Mouse (Mus musculus): ENCODE data around the gene Smim10l1.
A peak's percentile ranks its signal among the peaks of the same experiment; 100 is the strongest.

The Smim10l1 gene

DNA sequence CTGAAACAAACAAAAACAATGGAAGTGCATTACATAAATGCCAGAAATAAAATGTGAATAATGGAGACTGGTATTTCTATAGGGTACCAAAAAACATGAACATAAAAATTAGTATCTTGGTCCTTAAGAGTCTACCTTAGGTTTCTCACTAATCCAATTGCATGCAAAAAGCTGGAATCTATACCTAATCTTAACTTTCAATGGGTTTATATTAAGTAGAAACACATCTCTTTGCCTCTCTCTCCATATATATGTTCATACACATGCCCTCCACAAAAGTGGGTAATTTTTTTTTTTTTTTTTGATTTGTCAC is at the start of gene Smim10l1:
Gene Smim10l1, plus strand, starts transcription at position 301 of the 313 bp plus-strand sequence.
- no peak for DNase-seq

GRCm38 (mm10) chr6:133055716-133056115 is 49.0 kb upstream of the Smim10l1 start, which contains the start of gene Tas2r140:
Gene Tas2r140 (minus strand): TSS chr6:133055816.
- no peak for DNase-seq

- no peak for DNase-seq
Observed at GRCm38 (mm10) chr6:133092226-133092625, 12.5 kb upstream of the Smim10l1 start.

GRCm38 (mm10) chr6:133102430-133102829 is 2.3 kb upstream of the Smim10l1 start:
- no peak for DNase-seq

DNA sequence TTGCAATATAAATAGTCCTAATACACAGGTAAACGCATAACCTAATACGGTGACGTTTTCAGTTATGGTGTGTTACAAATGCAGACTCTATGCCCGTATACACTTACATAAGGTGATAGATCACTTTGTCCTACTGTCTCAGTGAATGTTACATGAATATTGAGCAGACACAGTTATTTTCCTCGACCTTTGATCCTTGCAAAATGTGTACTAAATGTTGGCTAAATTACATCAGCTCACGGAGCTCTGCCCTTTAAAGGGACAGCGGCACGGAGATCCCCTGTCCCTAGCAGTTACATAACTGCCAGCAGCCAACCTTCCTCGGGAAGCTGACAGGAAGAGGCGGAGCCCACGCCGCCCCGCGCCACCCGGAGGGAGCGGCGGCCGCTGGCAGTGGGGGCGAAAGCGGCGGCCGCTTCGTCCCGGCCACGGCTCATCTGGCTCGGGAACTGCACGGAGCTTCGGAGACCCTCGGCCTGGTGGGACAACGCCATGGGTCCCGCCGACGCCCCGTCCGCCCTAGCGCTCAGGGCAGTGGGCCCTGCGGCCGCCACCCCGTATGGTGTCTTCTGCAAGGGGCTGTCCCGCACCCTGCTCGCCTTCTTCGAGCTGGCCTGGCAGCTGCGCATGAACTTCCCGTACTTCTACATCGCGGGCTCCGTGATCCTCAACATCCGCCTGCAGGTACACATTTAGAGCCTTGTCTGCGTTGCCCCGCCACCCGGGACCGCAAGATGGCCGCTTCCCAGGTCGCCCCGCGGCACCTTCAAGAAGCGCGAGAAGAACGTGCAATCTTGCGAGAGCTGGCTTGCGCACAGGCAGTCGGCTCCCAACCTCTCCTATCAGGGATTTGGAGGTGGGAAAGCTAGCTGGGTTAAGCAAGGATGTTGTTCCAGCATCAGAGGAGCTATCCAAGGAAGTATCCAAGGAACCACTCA is 482 bp downstream of the Smim10l1 start:
- peak; percentile 91 for DNase-seq
